Mouse (Mus musculus) stomach, postnatal 0 days (tissue): Measurements from ENCODE around the gene Zfp775. TPM values are rescaled to one million over a fixed set of nuclear protein-coding genes. Genes with fewer than 3 reads are reported as not detected.

Source experiments
- ATAC-seq: fragments of 200-750 bp; cut with Nextera tagmentation; 2 replicates; pipeline ENCODE4 v1.8.0; 2017; ENCODE audit not compliant: low FRiP score, low TSS enrichment
- DNase-seq: peaks from one replicate; pipeline ENCODE4 v3.0.0-alpha.2; 2016; ENCODE audit warnings: low spot score
- H3K27ac ChIP-seq: fragments of 300-500 bp; sonication (generic); replicated peaks from 2 replicates; pipeline ENCODE4 v1.5.1; 2014; ENCODE audit warnings: mild to moderate bottlenecking, control low read depth
- H3K27me3 ChIP-seq: fragments of 300-500 bp; sonication (generic); 2 replicates; pipeline ENCODE4 v1.6.1; 2014; ENCODE audit warnings: low read length; ENCODE audit not compliant: control insufficient read depth, insufficient read depth
- H3K36me3 ChIP-seq: fragments of 300-500 bp; sonication (generic); 2 replicates; pipeline ENCODE4 v1.6.1; 2014; ENCODE audit warnings: low read length, mixed read lengths; ENCODE audit not compliant: control insufficient read depth, insufficient read depth
- H3K4me1 ChIP-seq: fragments of 300-500 bp; sonication (generic); replicated peaks from 2 replicates; pipeline ENCODE4 v1.6.1; 2014; ENCODE audit warnings: antibody characterized with exemption; ENCODE audit not compliant: control insufficient read depth, insufficient read depth
- H3K4me2 ChIP-seq: fragments of 300-500 bp; sonication (generic); replicated peaks from 2 replicates; pipeline ENCODE4 v1.6.1; 2014; ENCODE audit warnings: low read depth, mild to moderate bottlenecking, control low read depth, moderate library complexity
- H3K4me3 ChIP-seq: fragments of 300-500 bp; sonication (generic); 2 replicates; pipeline ENCODE4 v1.5.1; 2014; ENCODE audit warnings: low read depth, low read length, control low read depth
- H3K9ac ChIP-seq: fragments of 300-500 bp; sonication (generic); 2 replicates; pipeline ENCODE4 v1.6.1; 2014; ENCODE audit warnings: mild to moderate bottlenecking, low read length, control low read depth, mixed read lengths
- H3K9me3 ChIP-seq: fragments of 300-500 bp; sonication (generic); 2 replicates; pipeline ENCODE4 v1.6.1; 2016; ENCODE audit warnings: low read length; ENCODE audit not compliant: control insufficient read depth
- CTCF ChIP-seq: IDR thresholded peaks from 2 replicates; pipeline ENCODE4 v1.5.1; 2016; ENCODE audit warnings: antibody characterized with exemption, low read depth, mild to moderate bottlenecking, moderate library complexity
- EP300 ChIP-seq: optimal IDR thresholded peaks from 2 replicates; pipeline ENCODE3; 2016; ENCODE audit warnings: antibody characterized with exemption
- WGBS: fragments of 180-500 bp; shearing (Covaris S2); extraction: QIAGEN DNeasy Blood & Tissue Kit; methylation state at CpG from one replicate; pipeline ENCODE4 v1.1.7; 2014; 5-methylcytosine and 5-hydroxymethylcytosine counted together
- polyA plus RNA-seq: library from polyadenylated mRNA; unstranded; fragments of >200 nt; fragmentation: Nextera tagmentation; extraction: Ambion mirVana; gene quantifications from 2 replicates; pipeline ENCODE4 v1.2.1, GENCODE M21; 2015

Zfp775 gene
- polyA plus RNA-seq, 1 experiment from 2014 or later, result 2.2 TPM

- Histone ChIP-seq H3K27ac (peak overlapping the region; percentile 91), H3K4me2 (no peak overlapping the region), H3K4me1 (no peaks in the 10 kb centered on the region), H3K27me3 (no peaks in the 10 kb centered on the region), H3K4me3 (no peak overlapping the region), H3K9ac (no peak overlapping the region), H3K9me3 (no peaks in the 10 kb centered on the region), H3K36me3 (no peaks in the 10 kb centered on the region)
- ATAC-seq, result no peak
- no peak for TF ChIP-seq CTCF
- no peak for TF ChIP-seq EP300
- DNase-seq, result no peak
- 78% methylated on average over 3 of the region's 3 CpGs for WGBS
Measured at GRCm38 (mm10) chr6:48555956-48556355, 45.9 kb upstream of the Zfp775 start.

GRCm38 (mm10) chr6:48565693-48566310 lies 36.1 kb upstream of the Zfp775 start:
- Histone ChIP-seq H3K36me3 (peaks cover 2% of the 10 kb centered on the region; the same call in 1 of the 2 replicates), H3K27me3 (no peaks in the 10 kb centered on the region), H3K4me3 (no peak overlapping the region), H3K9me3 (no peaks in the 10 kb centered on the region), H3K27ac (no peak overlapping the region), H3K4me2 (no peak overlapping the region), H3K4me1 (0 out of 2 replicates have a peak, but pooled peaks cover 3% of the 10 kb centered on the region), H3K9ac (no peak overlapping the region)
- TF ChIP-seq CTCF (no peak), EP300 (no peak)
- 66% methylated on average over 4 of the region's 4 CpGs for whole genome bisulfite sequencing
- ATAC-seq (peak; percentile 17; the same call in 1 of the 2 replicates), DNase-seq (no peak)

- DNase-seq (peak; percentile 50), ATAC-seq (peak; percentile 39; the same call in 1 of the 2 replicates)
- WGBS, result 20% methylated on average over 5 of the region's 5 CpGs
- Histone ChIP-seq H3K27ac (no peak overlapping the region), H3K36me3 (peaks cover 2% of the 10 kb centered on the region; the same call in 1 of the 2 replicates), H3K9me3 (no peaks in the 10 kb centered on the region), H3K4me1 (0 out of 2 replicates have a peak, but pooled peaks cover 3% of the 10 kb centered on the region), H3K4me3 (no peak overlapping the region), H3K9ac (no peak overlapping the region), H3K4me2 (no peak overlapping the region), H3K27me3 (no peaks in the 10 kb centered on the region)
- TF ChIP-seq CTCF, result no peak
- no peak for TF ChIP-seq EP300
Measured at GRCm38 (mm10) chr6:48566312-48566711, 35.6 kb upstream of the Zfp775 start.

GRCm38 (mm10) chr6:48568036-48568984 lies 33.6 kb upstream of the Zfp775 start:
- DNase-seq, result peak; percentile 37
- Histone ChIP-seq H3K9ac (no peak overlapping the region), H3K27me3 (no peaks in the 10 kb centered on the region), H3K27ac (peak overlapping the region; percentile 70), H3K9me3 (no peaks in the 10 kb centered on the region), H3K36me3 (peaks cover 2% of the 10 kb centered on the region; the same call in 1 of the 2 replicates), H3K4me3 (no peak overlapping the region), H3K4me1 (0 out of 2 replicates have a peak, but pooled peaks cover 3% of the 10 kb centered on the region), H3K4me2 (peak overlapping the region; percentile 29; the same call in 1 of the 2 replicates)
- ATAC-seq, result peak; percentile 38; the same call in 1 of the 2 replicates
- 46% methylated on average over 21 of the region's 21 CpGs for WGBS
- no peak for TF ChIP-seq EP300
- TF ChIP-seq CTCF, result no peak

- peak overlapping the region; percentile 29; the same call in 1 of the 2 replicates for H3K4me2 ChIP-seq
- TF ChIP-seq EP300 (no peak), CTCF (no peak)
Measured at GRCm38 (mm10) chr6:48569065-48569807, 32.6 kb upstream of the Zfp775 start.

More at GRCm38 (mm10) chr6:48569065-48569807, 32.6 kb upstream of the Zfp775 start:
- H3K9me3 ChIP-seq, result no peaks in the 10 kb centered on the region
- H3K4me1 ChIP-seq, result 0 out of 2 replicates have a peak, but pooled peaks cover 3% of the 10 kb centered on the region
- 50% methylated on average over 8 of the region's 8 CpGs for WGBS
- H3K27me3 ChIP-seq, result no peaks in the 10 kb centered on the region
- H3K9ac ChIP-seq, result peak overlapping the region; percentile 13; the same call in 1 of the 2 replicates
- no peak for DNase-seq
- ATAC-seq, result no peak
- peaks cover 2% of the 10 kb centered on the region; the same call in 1 of the 2 replicates for H3K36me3 ChIP-seq
- no peak overlapping the region for H3K4me3 ChIP-seq
- H3K27ac ChIP-seq, result peak overlapping the region; percentile 70; the same call in 1 of the 2 replicates
